Mouse (Mus musculus) stomach, embryonic 14.5 days (tissue): ENCODE results near the gene Cryl1. TPM values are rescaled to one million over a fixed set of nuclear protein-coding genes. Genes with fewer than 3 reads are reported as not detected.

Source experiments
- ATAC-seq: fragments of 200-750 bp; cut with Nextera tagmentation; 2 replicates; pipeline ENCODE4 v1.8.0; 2017; ENCODE audit warnings: low read depth, moderate TSS enrichment; ENCODE audit not compliant: insufficient number of reproducible peaks, insufficient read depth, low FRiP score
- H3K27ac ChIP-seq: fragments of 300-500 bp; sonication (generic); 2 replicates; pipeline ENCODE4 v1.5.1; 2014; ENCODE audit warnings: mild to moderate bottlenecking, low read length, moderate library complexity, mixed read lengths
- H3K27me3 ChIP-seq: fragments of 300-500 bp; sonication (generic); 2 replicates; pipeline ENCODE4 v1.6.1; 2014; ENCODE audit warnings: low read length, control low read depth, mixed read lengths; ENCODE audit not compliant: control insufficient read depth, insufficient read depth
- H3K36me3 ChIP-seq: fragments of 300-500 bp; sonication (generic); 2 replicates; pipeline ENCODE4 v1.6.1; 2014; ENCODE audit warnings: mild to moderate bottlenecking, control low read depth, low read length, moderate library complexity, mixed read lengths; ENCODE audit not compliant: control insufficient read depth, insufficient read depth
- H3K4me1 ChIP-seq: fragments of 300-500 bp; sonication (generic); 2 replicates; pipeline ENCODE4 v1.6.1; 2014; ENCODE audit warnings: low read length, control low read depth, mixed read lengths; ENCODE audit not compliant: control insufficient read depth, insufficient read depth
- H3K4me2 ChIP-seq: fragments of 300-500 bp; sonication (generic); replicated peaks from 2 replicates; pipeline ENCODE4 v1.6.1; 2014; ENCODE audit warnings: low read depth, low read length, control low read depth
- H3K4me3 ChIP-seq: fragments of 300-500 bp; sonication (generic); 2 replicates; pipeline ENCODE4 v1.5.1; 2014; ENCODE audit warnings: low read depth, low read length, control low read depth
- H3K9ac ChIP-seq: fragments of 300-500 bp; sonication (generic); replicated peaks from 2 replicates; pipeline ENCODE4 v1.6.1; 2014; ENCODE audit warnings: low read depth, mild to moderate bottlenecking, control low read depth, low read length, moderate library complexity, mixed read lengths
- H3K9me3 ChIP-seq: fragments of 300-500 bp; sonication (generic); 2 replicates; pipeline ENCODE4 v1.6.1; 2016; ENCODE audit warnings: low read depth, low read length, control low read depth; ENCODE audit not compliant: control insufficient read depth
- WGBS: fragments of 180-500 bp; shearing (Covaris S2); extraction: QIAGEN DNeasy Blood & Tissue Kit; methylation state at CpG from one replicate; pipeline ENCODE4 v1.1.7; 2014; 5-methylcytosine and 5-hydroxymethylcytosine counted together
- polyA plus RNA-seq: library from polyadenylated mRNA; unstranded; fragments of >200 nt; fragmentation: Nextera tagmentation; extraction: Ambion mirVana; gene quantifications from 2 replicates; pipeline ENCODE4 v1.2.1, GENCODE M21; 2014

Gene Cryl1
- polyA plus RNA-seq, 1 experiment from 2014 or later = 31.9 TPM

- H3K27me3 ChIP-seq = no peaks in the 10 kb centered on the region
- no peaks in the 10 kb centered on the region for H3K9me3 ChIP-seq
- H3K4me2 ChIP-seq = no peak overlapping the region
- no peak overlapping the region for H3K4me3 ChIP-seq
- no peaks in the 10 kb centered on the region for H3K4me1 ChIP-seq
- ATAC-seq = no peak
- no peak overlapping the region for H3K9ac ChIP-seq
- 76% methylated on average over 10 of the region's 10 CpGs for WGBS
- H3K36me3 ChIP-seq = no peaks in the 10 kb centered on the region
- H3K27ac ChIP-seq = no peak overlapping the region
Measured at GRCm38 (mm10) chr14:57263943-57264342, 134.4 kb downstream of the Cryl1 start.

GRCm38 (mm10) chr14:57259341-57259740 is 139.0 kb downstream of the Cryl1 start:
- Histone ChIP-seq H3K4me3 (no peak overlapping the region), H3K4me2 (no peak overlapping the region), H3K36me3 (no peaks in the 10 kb centered on the region), H3K27me3 (no peaks in the 10 kb centered on the region), H3K27ac (no peak overlapping the region), H3K4me1 (no peaks in the 10 kb centered on the region), H3K9ac (no peak overlapping the region), H3K9me3 (no peaks in the 10 kb centered on the region)
- ATAC-seq = no peak
- 88% methylated on average over 8 of the region's 8 CpGs for WGBS

GRCm38 (mm10) chr14:57248661-57249060 is 149.7 kb downstream of the Cryl1 start:
- Histone ChIP-seq H3K4me2 (no peak overlapping the region), H3K4me3 (no peak overlapping the region), H3K27me3 (no peaks in the 10 kb centered on the region), H3K9me3 (no peaks in the 10 kb centered on the region), H3K36me3 (no peaks in the 10 kb centered on the region), H3K4me1 (no peaks in the 10 kb centered on the region), H3K27ac (no peak overlapping the region), H3K9ac (no peak overlapping the region)
- WGBS = 72% methylated on average over 3 of the region's 3 CpGs
- no peak for ATAC-seq

GRCm38 (mm10) chr14:57246575-57246974 is 151.8 kb downstream of the Cryl1 start:
- 53% methylated on average over 6 of the region's 6 CpGs for WGBS

GRCm38 (mm10) chr14:57242978-57243377 is 155.4 kb downstream of the Cryl1 start:
- ATAC-seq = no peak
- Histone ChIP-seq H3K36me3 (no peaks in the 10 kb centered on the region), H3K4me1 (no peaks in the 10 kb centered on the region), H3K4me2 (no peak overlapping the region), H3K9ac (no peak overlapping the region), H3K9me3 (no peaks in the 10 kb centered on the region), H3K4me3 (no peak overlapping the region), H3K27me3 (no peaks in the 10 kb centered on the region), H3K27ac (no peak overlapping the region)
- WGBS = 64% methylated on average over 5 of the region's 5 CpGs

More at GRCm38 (mm10) chr14:57246575-57246974, 151.8 kb downstream of the Cryl1 start:
- H3K27ac ChIP-seq = no peak overlapping the region
- H3K4me1 ChIP-seq = no peaks in the 10 kb centered on the region
- no peak overlapping the region for H3K4me3 ChIP-seq
- no peaks in the 10 kb centered on the region for H3K36me3 ChIP-seq
- H3K9ac ChIP-seq = no peak overlapping the region
- H3K4me2 ChIP-seq = no peak overlapping the region
- H3K27me3 ChIP-seq = no peaks in the 10 kb centered on the region
- no peaks in the 10 kb centered on the region for H3K9me3 ChIP-seq
- ATAC-seq = no peak

DNA sequence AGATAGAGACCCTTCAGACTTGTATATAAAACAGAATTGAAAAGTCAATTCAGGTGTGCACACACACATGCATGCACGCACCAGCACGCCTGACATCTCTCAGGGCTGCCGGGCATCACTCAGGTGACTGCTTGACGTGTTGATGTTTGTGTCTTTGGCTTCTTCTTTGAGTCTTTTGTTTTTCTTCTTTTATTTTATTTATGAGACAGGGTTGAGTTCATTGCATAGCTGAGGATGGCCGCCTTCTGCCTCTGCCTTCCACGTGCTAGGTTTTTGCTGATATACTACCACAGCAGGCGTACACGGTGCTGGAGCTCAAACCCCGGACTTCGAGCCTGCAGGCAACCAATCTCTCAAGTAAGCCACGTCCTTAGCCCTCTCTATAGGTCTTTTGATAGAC is 163.1 kb downstream of the Cryl1 start:
- ATAC-seq = no peak
- Histone ChIP-seq H3K4me2 (no peak overlapping the region), H3K9me3 (no peaks in the 10 kb centered on the region), H3K27ac (no peak overlapping the region), H3K36me3 (no peaks in the 10 kb centered on the region), H3K9ac (no peak overlapping the region), H3K27me3 (no peaks in the 10 kb centered on the region), H3K4me3 (no peak overlapping the region), H3K4me1 (no peaks in the 10 kb centered on the region)
- 73% methylated on average over 11 of the region's 11 CpGs for WGBS

DNA sequence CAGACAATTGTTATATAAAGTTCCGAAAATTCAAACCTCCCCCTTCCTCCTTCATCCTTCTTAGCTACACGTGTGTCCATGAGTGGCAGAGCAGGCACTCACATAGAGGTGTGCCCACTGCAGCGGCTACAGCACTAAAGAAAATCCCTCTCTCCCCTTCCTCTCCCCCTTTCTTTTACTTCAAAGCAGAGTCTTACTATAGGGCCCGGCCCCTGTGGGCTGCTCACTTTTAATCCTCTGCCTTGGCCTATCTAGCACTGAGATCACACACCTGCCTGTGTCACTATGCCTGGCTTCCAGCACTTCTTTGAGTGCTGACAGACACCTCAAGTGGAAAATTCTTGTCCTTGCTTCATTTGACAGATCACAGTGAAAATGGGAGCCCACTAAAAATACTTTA is 163.6 kb downstream of the Cryl1 start:
- no peaks in the 10 kb centered on the region for H3K36me3 ChIP-seq
- H3K27ac ChIP-seq = no peak overlapping the region
- H3K9ac ChIP-seq = no peak overlapping the region
- H3K4me2 ChIP-seq = no peak overlapping the region
- H3K4me1 ChIP-seq = no peaks in the 10 kb centered on the region
- 32% methylated on average over 4 of the region's 4 CpGs for WGBS
- H3K27me3 ChIP-seq = no peaks in the 10 kb centered on the region
- no peak overlapping the region for H3K4me3 ChIP-seq
- no peak for ATAC-seq
- H3K9me3 ChIP-seq = no peaks in the 10 kb centered on the region

- Histone ChIP-seq H3K9ac (no peak overlapping the region), H3K4me3 (no peak overlapping the region), H3K36me3 (no peaks in the 10 kb centered on the region), H3K9me3 (no peaks in the 10 kb centered on the region), H3K4me1 (no peaks in the 10 kb centered on the region), H3K4me2 (no peak overlapping the region), H3K27me3 (no peaks in the 10 kb centered on the region), H3K27ac (no peak overlapping the region)
- 56% methylated on average over 6 of the region's 6 CpGs for WGBS
- ATAC-seq = no peak
Measured at GRCm38 (mm10) chr14:57230264-57231015, 167.9 kb downstream of the Cryl1 start.
